ENCODE assay signal across 10 mouse cellular contexts in genomic region chr17:24015727-24016126, GRCm38 (mm10). TPM values are rescaled to one million over a fixed set of nuclear protein-coding genes. Genes with fewer than 3 reads are reported as not detected.
DNase-seq lines count a peak whose midpoint lies in the region; ATAC-seq and TF ChIP-seq lines count a peak whose summit lies in the region.
"Had no signal": no experiment of that assay in that cellular context is flagged by ENCODE, and none has a peak within 500 bp of the region (broad histone marks: within the 10 kb centered on the region; RNA-seq: fewer than 3 reads in every experiment).

No protein-coding gene starts in this region.

- intact Hi-C loops in left cerebral cortex, adult 2 months (cut with DNase I), result no loop called here

- POLR2A ChIA-PET in Patski (lab: Charles Lee), result no interaction called here

- peak; percentile 75 for TF ChIP-seq CTCF in left cerebral cortex, adult 2 months (IDR thresholded peaks at IDR 0.05)
- TF ChIP-seq CTCF in Patski (IDR thresholded peaks at IDR 0.05), result peak; percentile 70

- in situ Hi-C loops in Patski (cut with MboI; ENCODE audit: low pct_unique_long_range_greater_than_20kb), result no loop called here

- CTCF ChIA-PET in Patski (lab: Charles Lee), result interaction anchor here (1.0 to 1.2 kb wide), 2 partner anchors 10 to 13 kb away, joined by 3 read pairs; no protein-coding TSS in a partner anchor

- ATAC-seq in Patski, result no peak
- peak; percentile 63 for ATAC-seq in megakaryocyte progenitor cell, adult 5-6 weeks (replicated peaks; ENCODE audit: poor library complexity)

- H3K27ac ChIP-seq in left cerebral cortex, adult 2 months, result no peak overlapping the region
- H3K27ac ChIP-seq: liver, embryonic 13.5 days had no signal

- DNase-seq in left cerebral cortex, adult 2 months (ENCODE audit: extremely low spot score in 1 of 2, low spot score in 2 of 2), result no peak
- no peak for DNase-seq in left cerebral cortex, adult 9 months (ENCODE audit: low spot score in 2 of 2)
- no peak for DNase-seq in Patski (ENCODE audit: low read depth, low spot score)
- DNase-seq in embryo, embryonic 10 days (ENCODE audit: low spot score), result peak; percentile 55
- DNase-seq in gastrocnemius, postnatal 25 days, result no peak
- no peak for DNase-seq in right cerebral cortex, postnatal 36 days (ENCODE audit: low spot score in 2 of 2)
- DNase-seq: liver, embryonic 13.5 days had no signal

- no peaks in the 10 kb centered on the region for H3K27me3 ChIP-seq in Patski
- H3K27me3 ChIP-seq: liver, embryonic 13.5 days had no signal

- H3K4me3 ChIP-seq in left cerebral cortex, adult 2 months, result no peak overlapping the region
- H3K4me3 ChIP-seq: erythroblast, embryonic 14.5 days; liver, embryonic 13.5 days had no signal

RNA-seq across cellular contexts. Expression of gene Prss22, which starts 17.8 kb away (rescaled TPM):
- 1 to 10 TPM in 1 of 2 experiments, under 1 TPM in 1; 0.70 to 1.5 TPM for total RNA-seq in left cerebral cortex, adult 2 months (2021)
- 0.28 TPM for polyA plus RNA-seq in Patski (2021)
- not detected in 2 replicates for total RNA-seq in megakaryocyte progenitor cell, adult 5-6 weeks (2015)
- total RNA-seq in megakaryocyte progenitor cell, adult 5-6 weeks (2017), result not detected in 2 replicates
- not detected for total RNA-seq in gastrocnemius, postnatal 25 days (2021)
- polyA plus RNA-seq: liver, embryonic 13.5 days had no signal

RNA-seq across cellular contexts. Expression of gene Prss27, which starts 22.2 kb away (rescaled TPM):
- not detected for total RNA-seq in left cerebral cortex, adult 2 months (2021)
- polyA plus RNA-seq in Patski (2021), result 0.28 TPM
- not detected in 2 replicates for total RNA-seq in megakaryocyte progenitor cell, adult 5-6 weeks (2015)
- total RNA-seq in megakaryocyte progenitor cell, adult 5-6 weeks (2017), result not detected in 2 replicates
- total RNA-seq in gastrocnemius, postnatal 25 days (2021), result not detected
- polyA plus RNA-seq: erythroblast, embryonic 14.5 days; liver, embryonic 13.5 days had no signal

RNA-seq across cellular contexts. Expression of gene Prss30, which starts 35.4 kb away (rescaled TPM):
- 1 to 10 TPM in 1 of 2 experiments, under 1 TPM in 1; 0.45 to 1.1 TPM for total RNA-seq in left cerebral cortex, adult 2 months (2021)
- polyA plus RNA-seq in Patski (2021), result 0.05 TPM
- total RNA-seq in megakaryocyte progenitor cell, adult 5-6 weeks (2015), result 0.22 and 0.27 TPM in 2 replicates
- total RNA-seq in megakaryocyte progenitor cell, adult 5-6 weeks (2017), result not detected in 2 replicates
- not detected for total RNA-seq in gastrocnemius, postnatal 25 days (2021)
- polyA plus RNA-seq: erythroblast, embryonic 14.5 days; liver, embryonic 13.5 days; stomach, embryonic 14.5 days had no signal

RNA-seq across cellular contexts. Expression of gene Kctd5, which starts 57.6 kb away (rescaled TPM):
- 10 to 100 TPM; 25.0 to 26.4 TPM for total RNA-seq in left cerebral cortex, adult 2 months (2021)
- polyA plus RNA-seq in Patski (2021), result 57.8 TPM
- 15.5 and 17.1 TPM in 2 replicates for total RNA-seq in megakaryocyte progenitor cell, adult 5-6 weeks (2015)
- total RNA-seq in megakaryocyte progenitor cell, adult 5-6 weeks (2017), result 19.5 and 21.0 TPM in 2 replicates
- total RNA-seq in gastrocnemius, postnatal 25 days (2021), result 1 to 10 TPM; 8.5 to 9.1 TPM
